In genomic region chr16:23969919-23970318, GRCm38 (mm10) we compare ENCODE assay signal across 22 mouse cellular contexts. TPM values are rescaled to one million over a fixed set of nuclear protein-coding genes. Genes with fewer than 3 reads are reported as not detected.
DNase-seq lines count a peak whose midpoint lies in the region; ATAC-seq lines count a peak whose summit lies in the region.
"Had no signal": no experiment of that assay in that cellular context is flagged by ENCODE, and none has a peak within 500 bp of the region (broad histone marks: within the 10 kb centered on the region; RNA-seq: fewer than 3 reads in every experiment).

No protein-coding gene starts in this region.

- no peak for ATAC-seq in megakaryocyte progenitor cell, adult 5-6 weeks (replicated peaks; ENCODE audit: poor library complexity)
- ATAC-seq: activated CD4-positive, CD25-positive, alpha-beta regulatory T cell, adult 4 months; forebrain, postnatal 0 days; inflammation-experienced regulatory T-cells, adult 6 months; midbrain, embryonic 13.5 days had no signal

- peak overlapping the region; percentile 18 for H3K4me3 ChIP-seq in megakaryocyte, embryonic 14.5 days (replicated peaks)
- H3K4me3 ChIP-seq: heart, embryonic 13.5 days; midbrain, embryonic 13.5 days had no signal

- no peaks in the 10 kb centered on the region for H3K4me1 ChIP-seq in megakaryocyte, embryonic 14.5 days
- H3K4me1 ChIP-seq: midbrain, embryonic 13.5 days had no signal

- DNase-seq in cerebellum, adult 9-11 months, result peak; percentile 33
- DNase-seq in cerebellum, postnatal 4 days (ENCODE audit: low spot score in 2 of 2), result no peak
- DNase-seq in kidney, postnatal 4 days, result peak; percentile 48 to 59
- no peak for DNase-seq in kidney, postnatal 25 days
- peak; percentile 39 for DNase-seq in brain, adult 2 months (ENCODE audit: low read depth, low spot score)
- DNase-seq in layer of hippocampus, adult 9-11 months, result no peak
- DNase-seq: adrenal gland, postnatal 36 days; forebrain, postnatal 0 days; gastrocnemius, postnatal 14 days; kidney, postnatal 36 days; left cerebral cortex, postnatal 4 days had no signal

- H3K27me3 ChIP-seq in megakaryocyte, embryonic 14.5 days (replicated peaks), result peaks cover 8% of the 10 kb centered on the region
- H3K27me3 ChIP-seq: heart, embryonic 13.5 days; midbrain, embryonic 13.5 days had no signal

- peaks cover 67% of the 10 kb centered on the region for H3K36me3 ChIP-seq in megakaryocyte, embryonic 14.5 days (replicated peaks; ENCODE audit: low read length)
- H3K36me3 ChIP-seq: midbrain, embryonic 13.5 days had no signal

- peaks cover 22% of the 10 kb centered on the region for H3K9me3 ChIP-seq in megakaryocyte, embryonic 14.5 days
- H3K9me3 ChIP-seq: heart, embryonic 13.5 days; midbrain, embryonic 13.5 days had no signal

RNA-seq across cellular contexts. Expression of gene Gm37419, which starts 18.4 kb away (rescaled TPM):
- polyA plus RNA-seq in megakaryocyte, embryonic 14.5 days (2012; ENCODE audit: insufficient read depth, low replicate concordance), result not detected in 2 replicates
- not detected in 2 replicates for total RNA-seq in megakaryocyte progenitor cell, adult 5-6 weeks (2015)
- not detected in 2 replicates for total RNA-seq in megakaryocyte progenitor cell, adult 5-6 weeks (2017)
- total RNA-seq: adrenal gland, postnatal 36 days; forebrain, postnatal 0 days; gastrocnemius, postnatal 14 days; hematopoietic stem cell, adult 5-6 weeks; layer of hippocampus, postnatal 25 days; left cerebral cortex, postnatal 4 days had no signal
- polyA plus RNA-seq: activated CD4-positive, CD25-positive, alpha-beta regulatory T cell, adult 4 months; forebrain, postnatal 0 days; heart, embryonic 13.5 days; inflammation-experienced regulatory T-cells, adult 6 months; liver, embryonic 14.5 days; midbrain, embryonic 13.5 days; small intestine, adult 2 months; thymus, postnatal 0 days had no signal

RNA-seq across cellular contexts. Expression of gene Bcl6, which starts 18.7 kb away (rescaled TPM):
- 1.2 and 3.5 TPM in 2 replicates for polyA plus RNA-seq in megakaryocyte, embryonic 14.5 days (2012; ENCODE audit: insufficient read depth, low replicate concordance)
- 4.1 and 6.9 TPM in 2 replicates for total RNA-seq in megakaryocyte progenitor cell, adult 5-6 weeks (2015)
- 2.4 and 3.2 TPM in 2 replicates for total RNA-seq in megakaryocyte progenitor cell, adult 5-6 weeks (2017)

RNA-seq across cellular contexts. Expression of gene Rtp2, which starts 37.7 kb away (rescaled TPM):
- not detected in 2 replicates for polyA plus RNA-seq in megakaryocyte, embryonic 14.5 days (2012; ENCODE audit: insufficient read depth, low replicate concordance)
- not detected in 2 replicates for total RNA-seq in megakaryocyte progenitor cell, adult 5-6 weeks (2015)
- total RNA-seq in megakaryocyte progenitor cell, adult 5-6 weeks (2017), result not detected in 2 replicates
- total RNA-seq: adrenal gland, postnatal 36 days; gastrocnemius, postnatal 14 days; hematopoietic stem cell, adult 5-6 weeks had no signal
- polyA plus RNA-seq: activated CD4-positive, CD25-positive, alpha-beta regulatory T cell, adult 4 months; heart, embryonic 13.5 days; inflammation-experienced regulatory T-cells, adult 6 months; liver, embryonic 14.5 days; midbrain, embryonic 13.5 days; small intestine, adult 2 months; thymus, postnatal 0 days had no signal

Comparison
In these comparisons a context has a peak if more than half of its experiments do, and no peak if none do; other contexts are left out.
1. DNase-seq: peak in cerebellum, adult 9-11 months (single experiment), kidney, postnatal 4 days (2 of 2) and brain, adult 2 months (single experiment); none in cerebellum, postnatal 4 days (0 of 2), kidney, postnatal 25 days (0 of 2) and layer of hippocampus, adult 9-11 months (single experiment).